Mouse (Mus musculus) MEL (cell line): ENCODE data around the gene Dnajc4. TPM values are rescaled to one million over a fixed set of nuclear protein-coding genes. Genes with fewer than 3 reads are reported as not detected.

Experiments used
- DNase-seq: peaks from one replicate; pipeline ENCODE4 v3.0.0; 2011; ENCODE audit warnings: low read depth, low spot score
- H3K27ac ChIP-seq: 2 replicates; pipeline ENCODE4 v1.5.1; 2012; ENCODE audit warnings: low read depth, mild to moderate bottlenecking, control low read depth, low read length, moderate library complexity; ENCODE audit not compliant: control insufficient read depth
- H3K27me3 ChIP-seq, 2 experiments: fragments of 150-350 bp in 1 of 2; sonication (generic) in 1 of 2; 2 replicates each; pipeline ENCODE4 v1.6.1; 2012; ENCODE audit warnings: low read length in 2 of 2, mild to moderate bottlenecking in 2 of 2, improper control_type of control experiment in 1 of 2, moderate library complexity in 1 of 2; ENCODE audit not compliant: insufficient read depth in 2 of 2, control insufficient read depth in 1 of 2
- H3K36me3 ChIP-seq, 2 experiments: 2 replicates each; pipeline ENCODE4 v1.6.1; 2012 to 2014; ENCODE audit warnings: low read length in 2 of 2, improper control_type of control experiment in 1 of 2, inconsistent platforms in 1 of 2, mild to moderate bottlenecking in 1 of 2; ENCODE audit not compliant: insufficient read depth in 2 of 2, control insufficient read depth in 1 of 2
- H3K4me1 ChIP-seq, 2 experiments: fragments of 150-350 bp in 1 of 2; sonication (generic) in 1 of 2; 2 replicates each; pipeline ENCODE4 v1.6.1; 2012; ENCODE audit warnings: low read length in 2 of 2, improper control_type of control experiment in 1 of 2, mild to moderate bottlenecking in 1 of 2; ENCODE audit not compliant: insufficient read depth in 2 of 2, control insufficient read depth in 1 of 2
- H3K4me3 ChIP-seq, 2 experiments: fragments of 150-350 bp in 1 of 2; sonication (generic) in 1 of 2; 2 replicates each; pipeline ENCODE4 v1.5.1; 2012; ENCODE audit warnings: low read depth in 2 of 2, low read length in 2 of 2, mild to moderate bottlenecking in 2 of 2, moderate library complexity in 2 of 2, control low read depth in 1 of 2, improper control_type of control experiment in 1 of 2; ENCODE audit not compliant: control insufficient read depth in 1 of 2, insufficient read depth in 1 of 2
- H3K79me2 ChIP-seq: 2 replicates; pipeline ENCODE4 v1.6.1; 2012; ENCODE audit warnings: mild to moderate bottlenecking, low read length, moderate library complexity; ENCODE audit not compliant: control insufficient read depth, poor library complexity, insufficient read depth
- H3K9ac ChIP-seq: 2 replicates; pipeline ENCODE4 v1.6.1; 2012; ENCODE audit warnings: low read depth, mild to moderate bottlenecking, control low read depth, low read length, moderate library complexity; ENCODE audit not compliant: control insufficient read depth, poor library complexity, severe bottlenecking
- H3K9me3 ChIP-seq: fragments of 150-350 bp; sonication (generic); replicated peaks from 2 replicates; pipeline ENCODE4 v1.6.1; 2012; ENCODE audit warnings: mild to moderate bottlenecking, low read length, improper control_type of control experiment, moderate library complexity; ENCODE audit not compliant: insufficient read depth
- CHD1 ChIP-seq: IDR thresholded peaks from 2 replicates; pipeline ENCODE4 v1.6.1; 2012; ENCODE audit warnings: low read depth, mild to moderate bottlenecking, inconsistent platforms, low read length, improper control_type of control experiment
- ETS1 ChIP-seq: IDR thresholded peaks from 2 replicates; pipeline ENCODE4 v1.6.1; 2012; ENCODE audit warnings: low read depth, mild to moderate bottlenecking, inconsistent platforms, low read length, improper control_type of control experiment, moderate library complexity
- MAX ChIP-seq: IDR thresholded peaks from 2 replicates; pipeline ENCODE4 v1.6.1; 2011; ENCODE audit warnings: low read length, improper control_type of control experiment
- MXI1 ChIP-seq: IDR thresholded peaks from 2 replicates; pipeline ENCODE4 v1.6.1; 2011; ENCODE audit warnings: mild to moderate bottlenecking, low read depth, low read length, improper control_type of control experiment
- MYC ChIP-seq: IDR thresholded peaks from 2 replicates; pipeline ENCODE4 v1.6.1; 2011; ENCODE audit warnings: low read depth, mild to moderate bottlenecking, low read length, improper control_type of control experiment, moderate library complexity
- NELFE ChIP-seq: IDR thresholded peaks from 2 replicates; pipeline ENCODE4 v1.6.1; 2011; ENCODE audit warnings: low read depth, low read length, improper control_type of control experiment
- POLR2A ChIP-seq, 2 experiments: IDR thresholded peaks; 2 replicates each; pipeline ENCODE4 v1.6.1; 2011 to 2012; ENCODE audit warnings: low read length in 2 of 2, mild to moderate bottlenecking in 2 of 2, control low read depth in 1 of 2, improper control_type of control experiment in 1 of 2, low read depth in 1 of 2, moderate library complexity in 1 of 2; ENCODE audit not compliant: control insufficient read depth in 1 of 2, insufficient read depth in 1 of 2, poor library complexity in 1 of 2
- POLR2AphosphoS2 ChIP-seq: IDR thresholded peaks from 2 replicates; pipeline ENCODE4 v1.6.1; 2011; ENCODE audit warnings: low read length, improper control_type of control experiment
- RAD21 ChIP-seq: IDR thresholded peaks from 2 replicates; pipeline ENCODE4 v1.6.1; 2011; ENCODE audit warnings: mild to moderate bottlenecking, low read depth, low read length, improper control_type of control experiment
- SIN3A ChIP-seq: IDR thresholded peaks from 2 replicates; pipeline ENCODE4 v1.6.1; 2012; ENCODE audit warnings: low read length, improper control_type of control experiment, inconsistent platforms
- ZC3H11A ChIP-seq: IDR thresholded peaks from 2 replicates; pipeline ENCODE4 v1.6.1; 2012; ENCODE audit warnings: low read depth, mild to moderate bottlenecking, inconsistent platforms, low read length, improper control_type of control experiment
- ZKSCAN1 ChIP-seq: IDR thresholded peaks from 2 replicates; pipeline ENCODE4 v1.6.1; 2012; ENCODE audit warnings: low read depth, mild to moderate bottlenecking, inconsistent platforms, low read length, improper control_type of control experiment, moderate library complexity
- ZMIZ1 ChIP-seq: IDR thresholded peaks from 2 replicates; pipeline ENCODE4 v1.6.1; 2012; ENCODE audit warnings: low read depth, mild to moderate bottlenecking, inconsistent platforms, low read length, improper control_type of control experiment, moderate library complexity
- polyA plus RNA-seq, 2 experiments: library from polyadenylated mRNA; stranded (reverse) in 1 of 2; unstranded in 1 of 2; fragments of >175 nt in 1 of 2; fragments of >200 nt in 1 of 2; gene quantifications; 2 replicates each; pipeline versions ENCODE4 v1.2.1 to v1.2.4; 2012; ENCODE audit warnings: low replicate concordance in 2 of 2, low read depth in 1 of 2; ENCODE audit not compliant: insufficient read length in 2 of 2, insufficient read depth in 1 of 2, missing spikeins in 1 of 2
- total RNA-seq: library from RNA; depleted of rRNA; stranded (reverse); fragments of 300-350 nt; gene quantifications from 2 replicates; pipeline ENCODE4 v1.2.3, GENCODE M21; 2012

The Dnajc4 gene
- total and polyA plus RNA-seq, 3 experiments = 4.2 to 12.9 TPM; not detected in 1

DNA sequence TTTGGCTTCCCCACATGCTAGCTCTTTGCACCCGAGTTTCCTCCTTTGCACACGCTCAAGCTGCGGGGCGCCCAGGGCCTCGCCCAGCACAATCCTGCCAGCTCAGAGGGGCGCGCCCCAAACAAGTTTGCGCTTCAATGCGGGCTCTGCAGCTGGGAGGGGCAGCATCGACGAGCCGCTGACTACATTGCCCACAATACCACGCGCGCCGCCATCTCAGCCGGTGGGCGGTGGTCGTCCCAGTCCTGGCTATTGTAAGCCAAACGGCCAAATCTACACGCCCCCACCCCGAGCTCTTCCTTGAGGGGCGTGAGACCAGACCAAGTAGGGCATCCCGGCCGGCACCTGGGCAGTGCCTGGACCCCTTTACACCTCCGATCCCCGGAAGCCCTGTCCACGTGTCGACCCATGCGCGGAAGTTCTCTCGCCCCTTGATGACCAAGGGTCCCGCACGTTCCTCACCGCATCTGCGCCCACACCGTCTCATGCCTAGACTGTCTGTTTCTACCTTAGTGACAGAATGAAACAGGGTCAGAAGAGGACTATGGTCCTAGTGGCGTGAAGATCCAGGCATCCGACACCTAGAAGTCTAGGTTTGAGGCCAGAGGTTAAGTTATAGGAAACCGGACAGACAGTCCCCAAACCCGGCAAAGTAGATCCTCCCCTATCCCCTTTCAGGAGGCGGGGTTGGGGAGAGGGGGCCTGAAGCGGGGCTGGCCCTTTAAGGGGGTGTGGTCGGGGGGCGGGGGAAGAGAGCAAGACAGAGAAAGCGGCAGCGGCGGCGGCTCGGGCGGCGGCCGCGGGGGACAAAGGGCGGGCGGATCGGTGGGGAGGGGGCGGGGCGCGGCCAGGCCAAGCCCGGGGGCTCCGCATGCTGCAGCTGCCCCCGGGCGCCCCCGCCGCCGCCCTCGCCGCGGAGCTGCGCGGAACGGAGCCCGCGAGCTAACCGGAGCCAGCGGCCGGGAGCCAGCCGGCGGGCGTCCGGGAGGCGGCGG lies 17.9 kb downstream of the Dnajc4 start, which contains the start of gene Ppp1r14b (continued):
- TF ChIP-seq MYC = peak; percentile 95
- TF ChIP-seq RAD21 = no peak
- TF ChIP-seq, all 39 proteins: peak for 14

DNA sequence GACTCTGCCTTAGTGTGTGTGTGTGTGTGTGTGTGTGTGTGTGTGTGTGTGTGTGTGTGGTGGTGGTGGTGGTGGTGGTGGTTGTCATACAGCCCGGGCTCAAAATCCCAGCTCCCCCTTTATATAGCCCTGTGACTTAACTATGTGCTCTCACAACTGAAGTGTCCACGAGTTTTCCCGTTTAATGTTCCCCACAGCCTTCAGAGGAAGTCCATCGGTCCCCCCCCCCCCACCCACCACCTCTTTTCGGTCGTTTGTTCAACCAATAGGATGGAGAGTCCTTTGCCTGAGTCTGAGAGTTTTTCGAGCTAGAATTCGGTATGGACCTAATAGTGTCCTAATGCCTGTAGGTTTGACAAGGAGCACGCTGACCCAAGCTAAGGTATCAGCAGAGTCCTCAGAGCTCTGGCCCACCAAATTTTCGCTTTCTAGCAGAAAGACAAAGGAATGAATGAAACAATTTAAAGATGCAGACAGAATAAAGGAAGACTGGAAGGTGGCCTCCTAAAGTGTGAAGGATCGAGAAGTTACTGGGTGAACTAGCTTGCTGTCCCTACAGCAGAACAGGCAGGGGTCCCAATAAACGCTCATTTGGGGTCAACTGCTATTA lies 18.7 kb downstream of the Dnajc4 start:
- H3K27me3 ChIP-seq = no peaks in the 10 kb centered on the region
- peak overlapping the region; percentile 77 for H3K9ac ChIP-seq
- H3K4me3 ChIP-seq = peak overlapping the region; percentile 57 to 74
- peak; percentile 76 for DNase-seq
- H3K9me3 ChIP-seq = no peaks in the 10 kb centered on the region
- peaks cover 31% of the 10 kb centered on the region for H3K79me2 ChIP-seq
- H3K27ac ChIP-seq = peak overlapping the region; percentile 94
- TF ChIP-seq NELFE (peak; percentile 42; the same call in 1 of the 2 replicates), ETS1 (no peak), MAX (0 out of 2 replicates have a peak, but pooled peaks have one; percentile 14)
- peaks cover 4 to 51% of the 10 kb centered on the region in 2 experiments for H3K4me1 ChIP-seq
- H3K36me3 ChIP-seq = peaks cover 0 to 27% of the 10 kb centered on the region in 2 experiments; a peak in 2 of 4 replicates

- Histone ChIP-seq H3K9me3 (no peaks in the 10 kb centered on the region), H3K79me2 (peaks cover 21% of the 10 kb centered on the region), H3K4me3 (peak overlapping the region; percentile 9 to 19; a peak in 2 of 4 replicates), H3K27me3 (no peaks in the 10 kb centered on the region), H3K27ac (peak overlapping the region; percentile 41), H3K4me1 (peaks cover 4 to 46% of the 10 kb centered on the region in 2 experiments), H3K9ac (peak overlapping the region; percentile 77), H3K36me3 (peaks cover 0 to 24% of the 10 kb centered on the region in 2 experiments; a peak in 2 of 4 replicates)
- TF ChIP-seq POLR2AphosphoS2 (no peak), MXI1 (no peak), ZKSCAN1 (no peak), ZC3H11A (no peak), ZMIZ1 (no peak), CHD1 (no peak), SIN3A (no peak; the same call in 1 of the 2 replicates), POLR2A (IDR thresholded peaks at IDR 0.05; ENCODE audit: control insufficient read depth in 1 of 2, insufficient read depth in 1 of 2, low read depth in 1 of 2, low read length in 2 of 2, poor library complexity in 1 of 2) (no peak)
- peak; percentile 51 for DNase-seq
Observed at GRCm38 (mm10) chr19:6972247-6972917, 20.0 kb downstream of the Dnajc4 start.
